Mouse (Mus musculus) neural tube, postnatal 0 days (tissue): ENCODE data around the gene Rhag. TPM values are rescaled to one million over a fixed set of nuclear protein-coding genes. Genes with fewer than 3 reads are reported as not detected.

Source experiments
- polyA plus RNA-seq: library from polyadenylated mRNA; unstranded; fragments of >200 nt; fragmentation: Nextera tagmentation; extraction: Ambion mirVana; gene quantifications from 2 replicates; pipeline ENCODE4 v1.2.1, GENCODE M21; 2015

Rhag gene
- not detected in 2 replicates for polyA plus RNA-seq

GRCm38 (mm10) chr17:40810934-40811333 lies at the start of gene Rhag:
Rhag (plus strand) TSS chr17:40811126.

GRCm38 (mm10) chr17:40806953-40807572 lies 3.9 kb upstream of the Rhag start, which contains the start of gene Crisp2:
Crisp2 (minus strand) TSS chr17:40807003.

GRCm38 (mm10) chr17:40879924-40880691 lies 69.2 kb downstream of the Rhag start, which contains the start of gene 9130008F23Rik:
9130008F23Rik (minus strand) TSS chr17:40880559.

Other genes starting within 250 kb of the Rhag start
- gene Esp6, start 249.6 kb upstream of the Rhag start, polyA plus RNA-seq: not detected in 2 replicates
- not detected in 2 replicates for gene Esp4, start 212.5 kb upstream of the Rhag start, polyA plus RNA-seq
- gene Esp3, start 179.1 kb upstream of the Rhag start, polyA plus RNA-seq: not detected in 2 replicates
- gene Esp1, start 84.0 kb upstream of the Rhag start, polyA plus RNA-seq: not detected in 2 replicates
- not detected in 2 replicates for gene Crisp2, start 4.1 kb upstream of the Rhag start, polyA plus RNA-seq
- gene 9130008F23Rik, start 69.4 kb downstream of the Rhag start, polyA plus RNA-seq: 0.85 and 1.2 TPM in 2 replicates
- not detected in 2 replicates for gene Glyatl3, start 103.2 kb downstream of the Rhag start, polyA plus RNA-seq
- gene Mut, start 123.6 kb downstream of the Rhag start, polyA plus RNA-seq: 24.9 and 25.9 TPM in 2 replicates
- gene Cenpq, start 123.9 kb downstream of the Rhag start, polyA plus RNA-seq: 8.1 and 9.4 TPM in 2 replicates